Mouse (Mus musculus) embryonic facial prominence, embryonic 12.5 days (tissue): ENCODE measurements around the gene Srsf12. TPM values are rescaled to one million over a fixed set of nuclear protein-coding genes. Genes with fewer than 3 reads are reported as not detected.

Experiments used
- polyA plus RNA-seq: library from polyadenylated mRNA; unstranded; fragments of >200 nt; fragmentation: Nextera tagmentation; extraction: Ambion mirVana; gene quantifications from 2 replicates; pipeline ENCODE4 v1.2.1, GENCODE M21; 2016

The Srsf12 gene
- polyA plus RNA-seq, 1 experiment from 2014 or later = 14.9 TPM

Other genes starting within 250 kb of the Srsf12 start
- gene Rragd, start 226.0 kb upstream of the Srsf12 start, polyA plus RNA-seq = 16.1 and 19.6 TPM in 2 replicates
- 36.2 and 39.7 TPM in 2 replicates for gene Ube2j1, start 177.6 kb upstream of the Srsf12 start, polyA plus RNA-seq
- 0.29 and 0.38 TPM in 2 replicates for gene Gabrr2, start 146.0 kb upstream of the Srsf12 start, polyA plus RNA-seq
- 0.06 TPM in 1 of 2 replicates, not detected in the other for gene Gabrr1, start 76.5 kb upstream of the Srsf12 start, polyA plus RNA-seq
- gene Pm20d2, start 19.3 kb upstream of the Srsf12 start, polyA plus RNA-seq = 2.1 TPM in 2 replicates
- gene Pnrc1, start 81.2 kb downstream of the Srsf12 start, polyA plus RNA-seq = 127 and 137 TPM in 2 replicates
- 32.0 and 33.4 TPM in 2 replicates for gene Rngtt, start 101.3 kb downstream of the Srsf12 start, polyA plus RNA-seq